Mouse (Mus musculus) limb, embryonic 10.5 days (tissue): ENCODE results near the gene Olfml3. TPM values are rescaled to one million over a fixed set of nuclear protein-coding genes. Genes with fewer than 3 reads are reported as not detected.

Experiments
- DNase-seq: peaks from one replicate; pipeline ENCODE4 v3.0.0-alpha.2; 2017; ENCODE audit warnings: low spot score
- H3K27ac ChIP-seq: fragments of 300-500 bp; sonication (generic); 2 replicates; pipeline ENCODE4 v1.5.1; 2016; ENCODE audit warnings: mild to moderate bottlenecking
- H3K27me3 ChIP-seq: fragments of 300-500 bp; sonication (generic); 2 replicates; pipeline ENCODE4 v1.6.1; 2016; ENCODE audit warnings: low read depth, mild to moderate bottlenecking; ENCODE audit not compliant: poor library complexity, severe bottlenecking
- H3K36me3 ChIP-seq: fragments of 300-500 bp; sonication (generic); 2 replicates; pipeline ENCODE4 v1.6.1; 2016; ENCODE audit warnings: mild to moderate bottlenecking, moderate library complexity
- H3K4me1 ChIP-seq: fragments of 300-500 bp; sonication (generic); 2 replicates; pipeline ENCODE4 v1.6.1; 2016
- H3K4me3 ChIP-seq: fragments of 300-500 bp; sonication (generic); 2 replicates; pipeline ENCODE4 v1.5.1; 2016; ENCODE audit warnings: mild to moderate bottlenecking, moderate library complexity
- H3K9me3 ChIP-seq: fragments of 300-500 bp; sonication (generic); replicated peaks from 2 replicates; pipeline ENCODE4 v1.6.1; 2016; ENCODE audit warnings: mild to moderate bottlenecking
- WGBS: fragments of 180-500 bp; shearing (Covaris S2); methylation state at CpG from one replicate; pipeline ENCODE4 v1.1.7; 2016; 5-methylcytosine and 5-hydroxymethylcytosine counted together
- polyA plus RNA-seq: library from polyadenylated mRNA; unstranded; fragments of >200 nt; fragmentation: Nextera tagmentation; extraction: Ambion mirVana; gene quantifications from 2 replicates; pipeline ENCODE4 v1.2.1, GENCODE M21; 2016

The Olfml3 gene
- polyA plus RNA-seq, 1 experiment from 2014 or later = 18.0 TPM

DNA sequence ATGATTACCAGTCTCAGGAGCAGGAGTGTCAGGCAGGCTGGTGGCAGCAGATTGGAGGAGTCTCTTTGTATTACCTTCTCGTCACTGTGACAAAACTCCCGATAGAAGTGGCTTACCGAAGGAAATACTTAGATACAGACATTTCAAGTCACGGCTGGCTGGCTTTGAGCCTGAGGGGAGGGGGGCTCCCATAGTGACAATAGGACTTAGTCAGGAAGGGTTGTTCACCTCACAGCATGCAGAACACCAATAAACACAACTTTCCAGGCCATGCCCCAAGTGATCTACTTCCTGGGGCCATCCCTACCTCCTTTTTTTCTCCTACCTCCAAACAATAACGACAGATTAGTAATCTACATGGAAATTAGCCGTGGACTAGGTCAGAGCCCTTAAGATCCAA is 59.0 kb downstream of the Olfml3 start:
- peaks cover 14% of the 10 kb centered on the region for H3K4me1 ChIP-seq
- 61% methylated on average over 6 of the region's 6 CpGs for WGBS
- H3K27me3 ChIP-seq = peaks cover 15% of the 10 kb centered on the region
- no peaks in the 10 kb centered on the region for H3K36me3 ChIP-seq
- no peak overlapping the region for H3K27ac ChIP-seq
- no peak for DNase-seq
- no peaks in the 10 kb centered on the region for H3K9me3 ChIP-seq
- H3K4me3 ChIP-seq = no peak overlapping the region

DNA sequence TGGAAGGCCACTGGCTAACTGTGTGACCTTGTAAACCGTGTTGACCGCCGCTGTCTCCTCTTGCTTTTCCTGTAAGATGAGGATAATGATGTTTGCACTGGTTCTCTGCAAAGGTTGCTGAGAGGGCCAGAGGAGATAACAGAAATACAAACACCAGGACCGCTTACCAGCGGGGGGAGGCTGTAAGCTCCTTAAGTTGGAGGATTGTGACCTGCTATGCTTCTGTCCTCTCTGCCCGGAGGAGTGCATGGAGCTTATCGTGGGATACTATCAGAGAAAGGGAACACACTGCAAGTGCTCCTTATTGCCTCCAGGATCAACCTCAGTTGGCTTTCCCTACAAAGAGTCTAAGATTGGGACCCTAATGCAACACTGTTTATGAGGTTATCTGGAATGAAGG is 65.1 kb downstream of the Olfml3 start:
- Histone ChIP-seq H3K27me3 (no peaks in the 10 kb centered on the region), H3K36me3 (no peaks in the 10 kb centered on the region), H3K27ac (no peak overlapping the region), H3K4me3 (no peak overlapping the region), H3K9me3 (no peaks in the 10 kb centered on the region), H3K4me1 (no peaks in the 10 kb centered on the region)
- DNase-seq = no peak
- WGBS = 63% methylated on average over 7 of the region's 7 CpGs

Other genes with a start within 250 kb of the Olfml3 start
- 0.09 and 0.36 TPM in 2 replicates for gene Syt6, start 162.8 kb downstream of the Olfml3 start, polyA plus RNA-seq
- not detected in 2 replicates for gene Atg4a-ps, start 91.9 kb downstream of the Olfml3 start, polyA plus RNA-seq
- not detected in 2 replicates for gene Gm10964, start 1.4 kb upstream of the Olfml3 start, polyA plus RNA-seq
- 8.7 and 10.6 TPM in 2 replicates for gene Hipk1, start 53.6 kb upstream of the Olfml3 start, polyA plus RNA-seq
- gene Dclre1b, start 71.4 kb upstream of the Olfml3 start, polyA plus RNA-seq = 37.9 and 42.1 TPM in 2 replicates
- 21.4 and 23.6 TPM in 2 replicates for gene Ap4b1, start 71.5 kb upstream of the Olfml3 start, polyA plus RNA-seq
- 0.18 and 0.26 TPM in 2 replicates for gene Gm43064, start 71.6 kb upstream of the Olfml3 start, polyA plus RNA-seq
- 0.11 and 0.15 TPM in 2 replicates for gene Bcl2l15, start 94.6 kb upstream of the Olfml3 start, polyA plus RNA-seq
- 0.28 TPM in 1 of 2 replicates, not detected in the other for gene Ptpn22, start 121.8 kb upstream of the Olfml3 start, polyA plus RNA-seq
- gene Rsbn1, start 176.1 kb upstream of the Olfml3 start, polyA plus RNA-seq = 12.6 and 15.1 TPM in 2 replicates
- gene Phtf1, start 230.1 kb upstream of the Olfml3 start, polyA plus RNA-seq = 28.7 and 33.3 TPM in 2 replicates